Mouse (Mus musculus) MEL (cell line): ENCODE data around the gene 4930432K21Rik.

Experiments
- CHD2 ChIP-seq: IDR thresholded peaks from 2 replicates; pipeline ENCODE4 v1.6.1; 2011; ENCODE audit warnings: low read length, improper control_type of control experiment
- CTCF ChIP-seq, 3 experiments: IDR thresholded peaks in 2 of 3; conservative IDR thresholded peaks in 1 of 3; 2 replicates each; pipeline ENCODE4 v1.5.1; 2011 to 2012; ENCODE audit warnings: low read length in 3 of 3, low read depth in 2 of 3, mild to moderate bottlenecking in 2 of 3, improper control_type of control experiment in 1 of 3, inconsistent platforms in 1 of 3, mixed read lengths in 1 of 3, moderate library complexity in 1 of 3; ENCODE audit not compliant: control insufficient read depth in 1 of 3, insufficient read depth in 1 of 3, poor library complexity in 1 of 3, severe bottlenecking in 1 of 3
- MAZ ChIP-seq: IDR thresholded peaks from 2 replicates; pipeline ENCODE4 v1.6.1; 2012; ENCODE audit warnings: low read depth, mild to moderate bottlenecking, inconsistent platforms, low read length, improper control_type of control experiment
- MXI1 ChIP-seq: IDR thresholded peaks from 2 replicates; pipeline ENCODE4 v1.6.1; 2011; ENCODE audit warnings: mild to moderate bottlenecking, low read depth, low read length, improper control_type of control experiment
- MYB ChIP-seq: IDR thresholded peaks from 2 replicates; pipeline ENCODE4 v1.6.1; 2011; ENCODE audit warnings: mild to moderate bottlenecking, low read depth, low read length, improper control_type of control experiment
- NRF1 ChIP-seq: IDR thresholded peaks from 2 replicates; pipeline ENCODE4 v1.6.1; 2014; ENCODE audit warnings: low read depth, mild to moderate bottlenecking, inconsistent platforms, low read length, improper control_type of control experiment, moderate library complexity; ENCODE audit not compliant: poor library complexity, insufficient read depth, severe bottlenecking
- POLR2A ChIP-seq, 2 experiments: IDR thresholded peaks; 2 replicates each; pipeline ENCODE4 v1.6.1; 2011 to 2012; ENCODE audit warnings: low read length in 2 of 2, mild to moderate bottlenecking in 2 of 2, control low read depth in 1 of 2, improper control_type of control experiment in 1 of 2, low read depth in 1 of 2, moderate library complexity in 1 of 2; ENCODE audit not compliant: control insufficient read depth in 1 of 2, insufficient read depth in 1 of 2, poor library complexity in 1 of 2
- POLR2AphosphoS2 ChIP-seq: IDR thresholded peaks from 2 replicates; pipeline ENCODE4 v1.6.1; 2011; ENCODE audit warnings: low read length, improper control_type of control experiment
- USF1 ChIP-seq: IDR thresholded peaks from 2 replicates; pipeline ENCODE4 v1.6.1; 2014; ENCODE audit warnings: low read depth, mild to moderate bottlenecking, inconsistent platforms, low read length, improper control_type of control experiment, moderate library complexity
- ZKSCAN1 ChIP-seq: IDR thresholded peaks from 2 replicates; pipeline ENCODE4 v1.6.1; 2012; ENCODE audit warnings: low read depth, mild to moderate bottlenecking, inconsistent platforms, low read length, improper control_type of control experiment, moderate library complexity

GRCm38 (mm10) chr8:84197922-84198774 lies 50.3 kb downstream of the 4930432K21Rik start:
- TF ChIP-seq CTCF (IDR thresholded peaks at IDR 0.05 in 2 of 3, conservative IDR thresholded peaks at IDR 0.05 in 1 of 3; ENCODE audit: control insufficient read depth in 1 of 3, insufficient read depth in 1 of 3, low read depth in 2 of 3, low read length in 3 of 3, poor library complexity in 1 of 3, severe bottlenecking in 1 of 3): no peak
- no peak for TF ChIP-seq POLR2A (IDR thresholded peaks at IDR 0.05; ENCODE audit: control insufficient read depth in 1 of 2, insufficient read depth in 1 of 2, low read depth in 1 of 2, low read length in 2 of 2, poor library complexity in 1 of 2)
- no peak for TF ChIP-seq NRF1
- TF ChIP-seq USF1: no peak
- no peak for TF ChIP-seq ZKSCAN1
- TF ChIP-seq CHD2: no peak
- TF ChIP-seq MXI1: peak; percentile 60; the same call in 1 of the 2 replicates
- no peak for TF ChIP-seq MYB
- TF ChIP-seq MAZ: no peak; the same call in 1 of the 2 replicates
- no peak for TF ChIP-seq POLR2AphosphoS2
